Mouse (Mus musculus) MEL (cell line): Measurements from ENCODE around the gene Rtn4rl2. TPM values are rescaled to one million over a fixed set of nuclear protein-coding genes. Genes with fewer than 3 reads are reported as not detected.
A peak's percentile ranks its signal among the peaks of the same experiment; 100 is the strongest.

Experiments
- DNase-seq: peaks from one replicate; pipeline ENCODE4 v3.0.0; 2011; ENCODE audit warnings: low read depth, low spot score
- H3K27ac ChIP-seq: 2 replicates; pipeline ENCODE4 v1.5.1; 2012; ENCODE audit warnings: low read depth, mild to moderate bottlenecking, control low read depth, low read length, moderate library complexity; ENCODE audit not compliant: control insufficient read depth
- H3K27me3 ChIP-seq, 2 experiments: fragments of 150-350 bp in 1 of 2; sonication (generic) in 1 of 2; 2 replicates each; pipeline ENCODE4 v1.6.1; 2012; ENCODE audit warnings: low read length in 2 of 2, mild to moderate bottlenecking in 2 of 2, improper control_type of control experiment in 1 of 2, moderate library complexity in 1 of 2; ENCODE audit not compliant: insufficient read depth in 2 of 2, control insufficient read depth in 1 of 2
- H3K36me3 ChIP-seq, 2 experiments: 2 replicates each; pipeline ENCODE4 v1.6.1; 2012 to 2014; ENCODE audit warnings: low read length in 2 of 2, improper control_type of control experiment in 1 of 2, inconsistent platforms in 1 of 2, mild to moderate bottlenecking in 1 of 2; ENCODE audit not compliant: insufficient read depth in 2 of 2, control insufficient read depth in 1 of 2
- H3K4me1 ChIP-seq, 2 experiments: fragments of 150-350 bp in 1 of 2; sonication (generic) in 1 of 2; 2 replicates each; pipeline ENCODE4 v1.6.1; 2012; ENCODE audit warnings: low read length in 2 of 2, improper control_type of control experiment in 1 of 2, mild to moderate bottlenecking in 1 of 2; ENCODE audit not compliant: insufficient read depth in 2 of 2, control insufficient read depth in 1 of 2
- H3K4me3 ChIP-seq, 2 experiments: fragments of 150-350 bp in 1 of 2; sonication (generic) in 1 of 2; 2 replicates each; pipeline ENCODE4 v1.5.1; 2012; ENCODE audit warnings: low read depth in 2 of 2, low read length in 2 of 2, mild to moderate bottlenecking in 2 of 2, moderate library complexity in 2 of 2, control low read depth in 1 of 2, improper control_type of control experiment in 1 of 2; ENCODE audit not compliant: control insufficient read depth in 1 of 2, insufficient read depth in 1 of 2
- H3K79me2 ChIP-seq: 2 replicates; pipeline ENCODE4 v1.6.1; 2012; ENCODE audit warnings: mild to moderate bottlenecking, low read length, moderate library complexity; ENCODE audit not compliant: control insufficient read depth, poor library complexity, insufficient read depth
- H3K9ac ChIP-seq: 2 replicates; pipeline ENCODE4 v1.6.1; 2012; ENCODE audit warnings: low read depth, mild to moderate bottlenecking, control low read depth, low read length, moderate library complexity; ENCODE audit not compliant: control insufficient read depth, poor library complexity, severe bottlenecking
- H3K9me3 ChIP-seq: fragments of 150-350 bp; sonication (generic); replicated peaks from 2 replicates; pipeline ENCODE4 v1.6.1; 2012; ENCODE audit warnings: mild to moderate bottlenecking, low read length, improper control_type of control experiment, moderate library complexity; ENCODE audit not compliant: insufficient read depth
- CHD1 ChIP-seq: IDR thresholded peaks from 2 replicates; pipeline ENCODE4 v1.6.1; 2012; ENCODE audit warnings: low read depth, mild to moderate bottlenecking, inconsistent platforms, low read length, improper control_type of control experiment
- CHD2 ChIP-seq: IDR thresholded peaks from 2 replicates; pipeline ENCODE4 v1.6.1; 2011; ENCODE audit warnings: low read length, improper control_type of control experiment
- EP300 ChIP-seq, 2 experiments: IDR thresholded peaks; 2 replicates each; pipeline ENCODE4 v1.6.1; 2011; ENCODE audit warnings: improper control_type of control experiment in 2 of 2, low read length in 2 of 2, low read depth in 1 of 2, mild to moderate bottlenecking in 1 of 2
- GATA1 ChIP-seq: IDR thresholded peaks from 2 replicates; pipeline ENCODE4 v1.6.1; 2011; ENCODE audit warnings: low read depth, low read length, improper control_type of control experiment
- HCFC1 ChIP-seq: IDR thresholded peaks from 2 replicates; pipeline ENCODE4 v1.6.1; 2012; ENCODE audit warnings: low read depth, mild to moderate bottlenecking, inconsistent platforms, low read length, improper control_type of control experiment, moderate library complexity
- MAX ChIP-seq: IDR thresholded peaks from 2 replicates; pipeline ENCODE4 v1.6.1; 2011; ENCODE audit warnings: low read length, improper control_type of control experiment
- MAZ ChIP-seq: IDR thresholded peaks from 2 replicates; pipeline ENCODE4 v1.6.1; 2012; ENCODE audit warnings: low read depth, mild to moderate bottlenecking, inconsistent platforms, low read length, improper control_type of control experiment
- MEF2A ChIP-seq: IDR thresholded peaks from 2 replicates; pipeline ENCODE4 v1.6.1; 2014; ENCODE audit warnings: low read depth, mild to moderate bottlenecking, inconsistent platforms, low read length, improper control_type of control experiment; ENCODE audit not compliant: poor library complexity, insufficient replicate concordance, severe bottlenecking; ENCODE audit errors: extremely low read depth
- MYC ChIP-seq: IDR thresholded peaks from 2 replicates; pipeline ENCODE4 v1.6.1; 2011; ENCODE audit warnings: low read depth, mild to moderate bottlenecking, low read length, improper control_type of control experiment, moderate library complexity
- NELFE ChIP-seq: IDR thresholded peaks from 2 replicates; pipeline ENCODE4 v1.6.1; 2011; ENCODE audit warnings: low read depth, low read length, improper control_type of control experiment
- NRF1 ChIP-seq: IDR thresholded peaks from 2 replicates; pipeline ENCODE4 v1.6.1; 2014; ENCODE audit warnings: low read depth, mild to moderate bottlenecking, inconsistent platforms, low read length, improper control_type of control experiment, moderate library complexity; ENCODE audit not compliant: poor library complexity, insufficient read depth, severe bottlenecking
- POLR2AphosphoS2 ChIP-seq: IDR thresholded peaks from 2 replicates; pipeline ENCODE4 v1.6.1; 2011; ENCODE audit warnings: low read length, improper control_type of control experiment
- POLR2AphosphoS5 ChIP-seq: IDR thresholded peaks from 2 replicates; pipeline ENCODE4 v1.6.1; 2012; ENCODE audit warnings: low read depth, borderline replicate concordance, mild to moderate bottlenecking, inconsistent platforms, low read length, moderate library complexity, mixed read lengths
- SMC3 ChIP-seq: IDR thresholded peaks from 2 replicates; pipeline ENCODE4 v1.6.1; 2011; ENCODE audit warnings: low read depth, low read length, improper control_type of control experiment
- USF1 ChIP-seq: IDR thresholded peaks from 2 replicates; pipeline ENCODE4 v1.6.1; 2014; ENCODE audit warnings: low read depth, mild to moderate bottlenecking, inconsistent platforms, low read length, improper control_type of control experiment, moderate library complexity
- USF2 ChIP-seq, 2 experiments: IDR thresholded peaks; 2 replicates each; pipeline ENCODE4 v1.6.1; 2011 to 2012; ENCODE audit warnings: improper control_type of control experiment in 2 of 2, low read length in 2 of 2, borderline replicate concordance in 1 of 2, inconsistent platforms in 1 of 2, low read depth in 1 of 2, mild to moderate bottlenecking in 1 of 2; ENCODE audit not compliant: insufficient read depth in 1 of 2
- ZKSCAN1 ChIP-seq: IDR thresholded peaks from 2 replicates; pipeline ENCODE4 v1.6.1; 2012; ENCODE audit warnings: low read depth, mild to moderate bottlenecking, inconsistent platforms, low read length, improper control_type of control experiment, moderate library complexity
- polyA plus RNA-seq, 2 experiments: library from polyadenylated mRNA; stranded (reverse) in 1 of 2; unstranded in 1 of 2; fragments of >175 nt in 1 of 2; fragments of >200 nt in 1 of 2; gene quantifications; 2 replicates each; pipeline versions ENCODE4 v1.2.1 to v1.2.4; 2012; ENCODE audit warnings: low replicate concordance in 2 of 2, low read depth in 1 of 2; ENCODE audit not compliant: insufficient read length in 2 of 2, insufficient read depth in 1 of 2, missing spikeins in 1 of 2
- total RNA-seq: library from RNA; depleted of rRNA; stranded (reverse); fragments of 300-350 nt; gene quantifications from 2 replicates; pipeline ENCODE4 v1.2.3, GENCODE M21; 2012

Rtn4rl2 gene
- total and polyA plus RNA-seq, 3 experiments, result 0.12 to 1.1 TPM; not detected in 1

- TF ChIP-seq POLR2AphosphoS5, result no peak
- TF ChIP-seq NRF1, result no peak
- TF ChIP-seq MAZ, result peak; percentile 98
- no peak for TF ChIP-seq USF1
- peak; percentile 92 for TF ChIP-seq GATA1
- peak; percentile 15; the same call in 1 of the 2 replicates for TF ChIP-seq MEF2A
- TF ChIP-seq MAX, result peak; percentile 54; the same call in 1 of the 2 replicates
- no peak for TF ChIP-seq USF2 (IDR thresholded peaks at IDR 0.05; ENCODE audit: borderline replicate concordance in 1 of 2, insufficient read depth in 1 of 2, low read depth in 1 of 2, low read length in 2 of 2)
- 0 out of 2 replicates have a peak, but pooled peaks have one; percentile 30 for TF ChIP-seq CHD2
- TF ChIP-seq POLR2AphosphoS2, result peak; percentile 83
- 0 out of 2 replicates have a peak, but pooled peaks have one; percentile 10 for TF ChIP-seq SMC3
- no peak for TF ChIP-seq ZKSCAN1
- TF ChIP-seq HCFC1, result 0 out of 2 replicates have a peak, but pooled peaks have one; percentile 11
- TF ChIP-seq EP300 (IDR thresholded peaks at IDR 0.05; ENCODE audit: low read depth in 1 of 2, low read length in 2 of 2), result peak; percentile 95 to 98
These were observed 44.6 kb downstream of the Rtn4rl2 start (continued) for GRCm38 (mm10) chr2:84841905-84842304.

GRCm38 (mm10) chr2:84840748-84841563 is 45.6 kb downstream of the Rtn4rl2 start:
- peak overlapping the region; percentile 78 to 96 for H3K4me3 ChIP-seq
- peaks cover 6 to 40% of the 10 kb centered on the region in 2 experiments for H3K36me3 ChIP-seq
- no peaks in the 10 kb centered on the region for H3K27me3 ChIP-seq
- peaks cover 56% of the 10 kb centered on the region for H3K79me2 ChIP-seq
- H3K9me3 ChIP-seq, result no peaks in the 10 kb centered on the region
- peak overlapping the region; percentile 91 for H3K27ac ChIP-seq
- peak overlapping the region; percentile 88 for H3K9ac ChIP-seq
- TF ChIP-seq MYC, result 0 out of 2 replicates have a peak, but pooled peaks have one; percentile 11
- TF ChIP-seq CHD1, result peak; percentile 57; the same call in 1 of the 2 replicates
- no peak for TF ChIP-seq NELFE
- TF ChIP-seq, all 39 proteins: peak for 2
- peak; percentile 68 for DNase-seq
- peaks cover 26 to 32% of the 10 kb centered on the region in 2 experiments for H3K4me1 ChIP-seq
